Mouse (Mus musculus): ENCODE results near the gene Tdrd7. TPM values are rescaled to one million over a fixed set of nuclear protein-coding genes. Genes with fewer than 3 reads are reported as not detected.

The Tdrd7 gene
- polyA plus RNA-seq (2015; fragmentation: Nextera tagmentation; extraction: Ambion mirVana) = 24.9 and 26.1 TPM in 2 replicates

GRCm38 (mm10) chr4:45964771-45965439 lies at the start of gene Tdrd7:
Gene Tdrd7, plus strand, starts transcription at chr4:45965334.
- H3K36me3 ChIP-seq (ENCODE audit: control insufficient read depth, insufficient read depth, low read length) = no peaks in the 10 kb centered on the region
- WGBS = 82% methylated on average over 10 of the region's 10 CpGs
- H3K9me3 ChIP-seq (replicated peaks; ENCODE audit: control insufficient read depth, low read length, poor library complexity, severe bottlenecking) = no peaks in the 10 kb centered on the region
- no peak for ATAC-seq
- H3K9ac ChIP-seq (ENCODE audit: low read depth, low read length) = no peak within 1 kb of the TSS
- no peak within 1 kb of the TSS for H3K4me2 ChIP-seq (ENCODE audit: low read length)
- no peak within 1 kb of the TSS for H3K4me3 ChIP-seq (ENCODE audit: low read depth, low read length)
- no peak within 1 kb of the TSS for H3K27ac ChIP-seq (ENCODE audit: low read length)
- H3K27me3 ChIP-seq (ENCODE audit: control insufficient read depth, insufficient read depth, low read depth, low read length) = no peaks in the 10 kb centered on the region; the same call in 1 of the 2 replicates
- H3K4me1 ChIP-seq (ENCODE audit: control insufficient read depth, insufficient read depth, low read length) = peaks cover 17% of the 10 kb centered on the region

GRCm38 (mm10) chr4:45917091-45917490 lies 48.0 kb upstream of the Tdrd7 start:
- no peaks in the 10 kb centered on the region for H3K9me3 ChIP-seq (replicated peaks; ENCODE audit: control insufficient read depth, low read length, poor library complexity, severe bottlenecking)
- H3K4me2 ChIP-seq (ENCODE audit: low read length) = no peak overlapping the region
- ATAC-seq = no peak
- H3K27me3 ChIP-seq (ENCODE audit: control insufficient read depth, insufficient read depth, low read depth, low read length) = no peaks in the 10 kb centered on the region
- H3K36me3 ChIP-seq (ENCODE audit: control insufficient read depth, insufficient read depth, low read length) = no peaks in the 10 kb centered on the region
- no peaks in the 10 kb centered on the region for H3K4me1 ChIP-seq (ENCODE audit: control insufficient read depth, insufficient read depth, low read length)
- no peak overlapping the region for H3K27ac ChIP-seq (ENCODE audit: low read length)
- H3K4me3 ChIP-seq (ENCODE audit: low read depth, low read length) = no peak overlapping the region
- H3K9ac ChIP-seq (ENCODE audit: low read depth, low read length) = no peak overlapping the region
- WGBS = 75% methylated on average over 7 of the region's 7 CpGs

- Histone ChIP-seq H3K27ac (ENCODE audit: low read length) (no peak overlapping the region), H3K9ac (ENCODE audit: low read depth, low read length) (no peak overlapping the region), H3K36me3 (ENCODE audit: control insufficient read depth, insufficient read depth, low read length) (no peaks in the 10 kb centered on the region), H3K4me2 (ENCODE audit: low read length) (no peak overlapping the region), H3K4me1 (ENCODE audit: control insufficient read depth, insufficient read depth, low read length) (no peaks in the 10 kb centered on the region), H3K9me3 (replicated peaks; ENCODE audit: control insufficient read depth, low read length, poor library complexity, severe bottlenecking) (no peaks in the 10 kb centered on the region), H3K27me3 (ENCODE audit: control insufficient read depth, insufficient read depth, low read depth, low read length) (no peaks in the 10 kb centered on the region), H3K4me3 (ENCODE audit: low read depth, low read length) (no peak overlapping the region)
- 85% methylated on average over 10 of the region's 10 CpGs for WGBS
- no peak for ATAC-seq
Observed at GRCm38 (mm10) chr4:45921663-45922435, 43.3 kb upstream of the Tdrd7 start.

GRCm38 (mm10) chr4:45924011-45924410 lies 41.1 kb upstream of the Tdrd7 start:
- WGBS = 83% methylated on average over 4 of the region's 4 CpGs
- Histone ChIP-seq H3K9ac (ENCODE audit: low read depth, low read length) (no peak overlapping the region), H3K27me3 (ENCODE audit: control insufficient read depth, insufficient read depth, low read depth, low read length) (no peaks in the 10 kb centered on the region), H3K4me1 (ENCODE audit: control insufficient read depth, insufficient read depth, low read length) (no peaks in the 10 kb centered on the region), H3K4me3 (ENCODE audit: low read depth, low read length) (no peak overlapping the region), H3K36me3 (ENCODE audit: control insufficient read depth, insufficient read depth, low read length) (no peaks in the 10 kb centered on the region), H3K27ac (ENCODE audit: low read length) (no peak overlapping the region), H3K9me3 (replicated peaks; ENCODE audit: control insufficient read depth, low read length, poor library complexity, severe bottlenecking) (no peaks in the 10 kb centered on the region), H3K4me2 (ENCODE audit: low read length) (no peak overlapping the region)
- no peak for ATAC-seq

GRCm38 (mm10) chr4:45928561-45928960 lies 36.6 kb upstream of the Tdrd7 start:
- Histone ChIP-seq H3K4me2 (ENCODE audit: low read length) (no peak overlapping the region), H3K4me3 (ENCODE audit: low read depth, low read length) (no peak overlapping the region), H3K36me3 (ENCODE audit: control insufficient read depth, insufficient read depth, low read length) (no peaks in the 10 kb centered on the region), H3K4me1 (ENCODE audit: control insufficient read depth, insufficient read depth, low read length) (no peaks in the 10 kb centered on the region), H3K9me3 (replicated peaks; ENCODE audit: control insufficient read depth, low read length, poor library complexity, severe bottlenecking) (no peaks in the 10 kb centered on the region), H3K9ac (ENCODE audit: low read depth, low read length) (no peak overlapping the region), H3K27me3 (ENCODE audit: control insufficient read depth, insufficient read depth, low read depth, low read length) (no peaks in the 10 kb centered on the region), H3K27ac (ENCODE audit: low read length) (no peak overlapping the region)
- no peak for ATAC-seq
- 85% methylated on average over 4 of the region's 4 CpGs for WGBS

GRCm38 (mm10) chr4:45941628-45942044 lies 23.5 kb upstream of the Tdrd7 start:
- 0 out of 2 replicates have a peak, but pooled peaks have one; percentile 28 for ATAC-seq
- no peaks in the 10 kb centered on the region for H3K27me3 ChIP-seq (ENCODE audit: control insufficient read depth, insufficient read depth, low read depth, low read length)
- WGBS = 30% methylated on average over 13 of the region's 13 CpGs
- H3K4me1 ChIP-seq (ENCODE audit: control insufficient read depth, insufficient read depth, low read length) = no peaks in the 10 kb centered on the region
- no peaks in the 10 kb centered on the region for H3K9me3 ChIP-seq (replicated peaks; ENCODE audit: control insufficient read depth, low read length, poor library complexity, severe bottlenecking)
- no peak overlapping the region for H3K9ac ChIP-seq (ENCODE audit: low read depth, low read length)
- no peak overlapping the region for H3K27ac ChIP-seq (ENCODE audit: low read length)
- no peak overlapping the region for H3K4me2 ChIP-seq (ENCODE audit: low read length)
- H3K4me3 ChIP-seq (ENCODE audit: low read depth, low read length) = no peak overlapping the region
- H3K36me3 ChIP-seq (ENCODE audit: control insufficient read depth, insufficient read depth, low read length) = no peaks in the 10 kb centered on the region

GRCm38 (mm10) chr4:45947729-45948128 lies 17.4 kb upstream of the Tdrd7 start:
- WGBS = 76% methylated on average over 8 of the region's 8 CpGs
- Histone ChIP-seq H3K9ac (ENCODE audit: low read depth, low read length) (no peak overlapping the region), H3K36me3 (ENCODE audit: control insufficient read depth, insufficient read depth, low read length) (no peaks in the 10 kb centered on the region), H3K27ac (ENCODE audit: low read length) (no peak overlapping the region), H3K4me3 (ENCODE audit: low read depth, low read length) (no peak overlapping the region), H3K9me3 (replicated peaks; ENCODE audit: control insufficient read depth, low read length, poor library complexity, severe bottlenecking) (no peaks in the 10 kb centered on the region), H3K27me3 (ENCODE audit: control insufficient read depth, insufficient read depth, low read depth, low read length) (no peaks in the 10 kb centered on the region), H3K4me1 (ENCODE audit: control insufficient read depth, insufficient read depth, low read length) (no peaks in the 10 kb centered on the region), H3K4me2 (ENCODE audit: low read length) (no peak overlapping the region)
- no peak for ATAC-seq

GRCm38 (mm10) chr4:45949109-45949848 lies 15.9 kb upstream of the Tdrd7 start:
- no peak for ATAC-seq

More at GRCm38 (mm10) chr4:45949109-45949848, 15.9 kb upstream of the Tdrd7 start:
- WGBS = 89% methylated on average over 7 of the region's 7 CpGs
- no peaks in the 10 kb centered on the region for H3K9me3 ChIP-seq (replicated peaks; ENCODE audit: control insufficient read depth, low read length, poor library complexity, severe bottlenecking)
- no peak overlapping the region for H3K9ac ChIP-seq (ENCODE audit: low read depth, low read length)
- no peaks in the 10 kb centered on the region for H3K4me1 ChIP-seq (ENCODE audit: control insufficient read depth, insufficient read depth, low read length)
- no peak overlapping the region for H3K4me3 ChIP-seq (ENCODE audit: low read depth, low read length)
- no peaks in the 10 kb centered on the region for H3K36me3 ChIP-seq (ENCODE audit: control insufficient read depth, insufficient read depth, low read length)
- H3K4me2 ChIP-seq (ENCODE audit: low read length) = no peak overlapping the region
- H3K27me3 ChIP-seq (ENCODE audit: control insufficient read depth, insufficient read depth, low read depth, low read length) = no peaks in the 10 kb centered on the region
- no peak overlapping the region for H3K27ac ChIP-seq (ENCODE audit: low read length)
